Mouse (Mus musculus) liver, postnatal 0 days (tissue): ENCODE measurements around the gene Gpr108.
A peak's percentile ranks its signal among the peaks of the same experiment; 100 is the strongest.

Source experiments
- CTCF ChIP-seq: sonication (generic); IDR thresholded peaks from 2 replicates; pipeline ENCODE4 v1.5.1; 2016; ENCODE audit warnings: antibody characterized with exemption, low read depth
- EP300 ChIP-seq: IDR thresholded peaks from 2 replicates; pipeline ENCODE4 v1.6.1; 2016; ENCODE audit warnings: antibody characterized with exemption, low read depth, mild to moderate bottlenecking

GRCm38 (mm10) chr17:57249186-57250181 lies 1.2 kb upstream of the Gpr108 start, which contains the start of gene Trip10:
- peak; percentile 53 for TF ChIP-seq CTCF
- no peak for TF ChIP-seq EP300
